ENCODE assay signal across 8 mouse cellular contexts in the genomic region with DNA sequence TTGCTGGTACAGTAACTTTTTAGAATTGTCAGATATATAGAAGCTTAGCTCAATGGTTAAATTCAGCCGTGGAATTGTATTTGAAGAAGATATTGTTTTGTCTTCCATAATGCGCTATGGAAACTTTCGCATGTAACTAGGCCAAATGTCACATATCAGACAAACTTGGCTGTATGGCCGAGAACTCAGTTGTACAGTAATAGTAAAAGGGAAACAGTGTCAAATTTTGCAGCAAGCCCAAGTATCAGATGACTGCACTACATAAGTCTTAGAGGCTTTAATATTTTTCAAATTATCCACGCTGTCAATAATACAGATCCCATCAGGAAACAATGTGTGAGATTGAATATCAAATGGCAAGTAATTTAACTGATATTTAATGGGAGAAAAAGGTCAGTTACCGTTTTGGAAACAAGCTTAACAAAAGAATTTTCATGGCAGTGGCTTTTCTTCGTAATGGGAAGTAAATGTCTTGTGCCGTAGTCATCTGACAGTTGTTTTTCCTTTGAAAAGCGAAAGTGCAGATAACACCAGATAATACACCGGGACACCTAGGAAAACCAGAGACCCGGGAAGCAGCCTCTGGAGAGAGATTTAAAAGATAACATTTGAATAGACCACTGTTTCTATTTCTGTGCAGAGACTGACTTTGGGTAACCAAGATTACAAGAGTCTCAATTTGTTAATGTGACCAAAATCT. TPM values are rescaled to one million over a fixed set of nuclear protein-coding genes. Genes with fewer than 3 reads are reported as not detected.
DNase-seq lines count a peak whose midpoint lies in the region; ATAC-seq lines count a peak whose summit lies in the region.

No protein-coding gene starts in this region.

- peak overlapping the region; percentile 86; the same call in 1 of the 2 replicates for H3K9ac ChIP-seq in kidney, embryonic 14.5 days (ENCODE audit: low read depth, low read length)
- H3K9ac ChIP-seq in hindbrain, embryonic 11.5 days (ENCODE audit: low read depth, low read length), result peak overlapping the region; percentile 86
- H3K9ac ChIP-seq in midbrain, embryonic 14.5 days (replicated peaks; ENCODE audit: low read length), result peak overlapping the region; percentile 83; the same call in 1 of the 2 replicates

- ATAC-seq in kidney, embryonic 14.5 days (ENCODE audit: low FRiP score, low TSS enrichment), result no peak
- no peak for ATAC-seq in hindbrain, embryonic 11.5 days (ENCODE audit: low FRiP score)
- no peak for ATAC-seq in midbrain, embryonic 14.5 days (ENCODE audit: low FRiP score, low TSS enrichment)

- intact Hi-C loops in left cerebral cortex, postnatal 36 days (cut with DNase I), result loop anchor here (2.0 kb wide), 1 partner anchor 84 kb away; a partner anchor contains a TSS

- 40% methylated on average over 11 of the region's 11 CpGs for WGBS in kidney, embryonic 14.5 days
- 54% methylated on average over 11 of the region's 11 CpGs for WGBS in hindbrain, embryonic 11.5 days
- WGBS in midbrain, embryonic 14.5 days, result 47% methylated on average over 11 of the region's 11 CpGs

- no peaks in the 10 kb centered on the region for H3K9me3 ChIP-seq in kidney, embryonic 14.5 days (ENCODE audit: control insufficient read depth, low read length)
- no peaks in the 10 kb centered on the region for H3K9me3 ChIP-seq in hindbrain, embryonic 11.5 days (ENCODE audit: control insufficient read depth, low read length)
- H3K9me3 ChIP-seq in midbrain, embryonic 14.5 days (ENCODE audit: control insufficient read depth, low read length), result no peaks in the 10 kb centered on the region

- no peaks in the 10 kb centered on the region for H3K27me3 ChIP-seq in kidney, embryonic 14.5 days (ENCODE audit: control insufficient read depth, insufficient read depth, low read length)
- no peaks in the 10 kb centered on the region for H3K27me3 ChIP-seq in hindbrain, embryonic 11.5 days (ENCODE audit: control insufficient read depth, insufficient read depth, low read length)
- no peaks in the 10 kb centered on the region for H3K27me3 ChIP-seq in midbrain, embryonic 14.5 days (ENCODE audit: control insufficient read depth, insufficient read depth, low read length)

- peak overlapping the region; percentile 55 for H3K4me2 ChIP-seq in kidney, embryonic 14.5 days (replicated peaks; ENCODE audit: low read depth, low read length)
- H3K4me2 ChIP-seq in hindbrain, embryonic 11.5 days (replicated peaks; ENCODE audit: low read depth, low read length), result peak overlapping the region; percentile 64
- peak overlapping the region; percentile 70 for H3K4me2 ChIP-seq in midbrain, embryonic 14.5 days (ENCODE audit: low read length)

- no peaks in the 10 kb centered on the region for H3K36me3 ChIP-seq in kidney, embryonic 14.5 days (ENCODE audit: control insufficient read depth, insufficient read depth, low read length)
- no peaks in the 10 kb centered on the region for H3K36me3 ChIP-seq in hindbrain, embryonic 11.5 days (ENCODE audit: control insufficient read depth, insufficient read depth, low read length)
- no peaks in the 10 kb centered on the region for H3K36me3 ChIP-seq in midbrain, embryonic 14.5 days (ENCODE audit: control insufficient read depth, insufficient read depth, low read length)

- no peaks in the 10 kb centered on the region for H3K4me1 ChIP-seq in kidney, embryonic 14.5 days (ENCODE audit: control insufficient read depth, insufficient read depth, low read length)
- no peaks in the 10 kb centered on the region for H3K4me1 ChIP-seq in hindbrain, embryonic 11.5 days (replicated peaks; ENCODE audit: control insufficient read depth, insufficient read depth, low read length)
- H3K4me1 ChIP-seq in midbrain, embryonic 14.5 days (ENCODE audit: control insufficient read depth, insufficient read depth, low read length), result peaks cover 19% of the 10 kb centered on the region

- no peak overlapping the region for H3K27ac ChIP-seq in kidney, embryonic 14.5 days (ENCODE audit: low read depth, low read length)
- H3K27ac ChIP-seq in hindbrain, embryonic 11.5 days (ENCODE audit: low read depth, low read length), result no peak overlapping the region
- H3K27ac ChIP-seq in midbrain, embryonic 14.5 days (replicated peaks; ENCODE audit: low read depth, low read length), result no peak overlapping the region

- no peak for DNase-seq in kidney, postnatal 10 days
- DNase-seq in Muller cell, postnatal 12 days (ENCODE audit: inconsistent ontology term), result peak; percentile 11
- DNase-seq in hindbrain, embryonic 11.5 days (ENCODE audit: low spot score), result peak; percentile 2
- no peak for DNase-seq in midbrain, embryonic 14.5 days
- DNase-seq in urinary bladder, adult 18-20 months (ENCODE audit: low spot score in 2 of 2), result no peak
- no peak for DNase-seq in right cerebral cortex, adult 2 months (ENCODE audit: low spot score in 2 of 2)
- no peak for DNase-seq in left cerebral cortex, postnatal 36 days (ENCODE audit: low spot score in 2 of 2)

- peak overlapping the region; percentile 72 for H3K4me3 ChIP-seq in kidney, embryonic 14.5 days (ENCODE audit: low read length)
- peak overlapping the region; percentile 94 for H3K4me3 ChIP-seq in hindbrain, embryonic 11.5 days (ENCODE audit: low read depth, low read length)
- H3K4me3 ChIP-seq in midbrain, embryonic 14.5 days (replicated peaks; ENCODE audit: low read depth, low read length), result peak overlapping the region; percentile 93

RNA-seq across cellular contexts. Expression of a gene that starts 1.1 kb away (rescaled TPM):
- polyA plus RNA-seq in kidney, embryonic 14.5 days (2014; fragmentation: Nextera tagmentation; extraction: Ambion mirVana), result 9.0 and 12.6 TPM in 2 replicates
- polyA plus RNA-seq in hindbrain, embryonic 11.5 days (2014; fragmentation: Nextera tagmentation; extraction: Ambion mirVana), result 14.5 TPM in 2 replicates
- 14.0 and 18.2 TPM in 2 replicates for polyA plus RNA-seq in midbrain, embryonic 14.5 days (2014; fragmentation: Nextera tagmentation; extraction: Ambion mirVana)
- 10 to 100 TPM; 37.0 to 40.2 TPM for total RNA-seq in left cerebral cortex, postnatal 36 days (2021)

Comparison
In these comparisons a context has a peak if more than half of its experiments do, and no peak if none do; other contexts are left out.
1. DNase-seq: peak in Muller cell, postnatal 12 days (single experiment) and hindbrain, embryonic 11.5 days (single experiment); none in kidney, postnatal 10 days (single experiment), midbrain, embryonic 14.5 days (single experiment), urinary bladder, adult 18-20 months (0 of 2), right cerebral cortex, adult 2 months (0 of 2) and left cerebral cortex, postnatal 36 days (0 of 2).
2. Peak in every context shown above with its lines, with median percentiles within 50 percentile points of each other: H3K4me2 ChIP-seq, H3K4me3 ChIP-seq and H3K9ac ChIP-seq.